Mouse (Mus musculus) adrenal gland, postnatal 0 days (tissue): ENCODE measurements around the gene Sln. TPM values are rescaled to one million over a fixed set of nuclear protein-coding genes. Genes with fewer than 3 reads are reported as not detected.

Experiments used
- polyA plus RNA-seq: library from polyadenylated mRNA; unstranded; fragments of >200 nt; fragmentation: Nextera tagmentation; extraction: Ambion mirVana; gene quantifications from 2 replicates; pipeline ENCODE4 v1.2.1, GENCODE M21; 2015

Sln gene
- polyA plus RNA-seq: 2.9 and 5.0 TPM in 2 replicates

DNA sequence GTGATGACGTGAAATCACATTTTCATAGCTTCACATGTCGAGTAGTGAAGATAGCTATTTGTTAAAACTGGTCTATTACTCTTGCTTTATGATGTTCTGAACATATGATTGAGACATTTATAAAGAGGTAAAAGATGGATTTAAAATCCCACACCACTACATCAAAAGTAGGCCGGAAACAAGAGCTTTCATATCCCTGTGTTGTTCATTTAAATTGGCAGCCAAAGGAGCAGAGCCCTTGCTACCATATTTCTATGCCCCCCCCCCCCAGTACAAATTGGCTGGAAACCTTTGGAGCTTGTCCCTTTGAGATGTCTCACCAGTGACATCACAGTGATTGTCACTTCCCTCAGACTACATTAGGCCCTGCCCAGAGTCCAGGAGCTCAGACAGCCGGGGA, at the start of gene Sln:
Gene Sln, plus strand, starts transcription at position 301 of the 400 bp plus-strand sequence.

Other genes with a start within 250 kb of the Sln start
- gene Acat1, start 239.8 kb upstream of the Sln start, polyA plus RNA-seq: 168 and 175 TPM in 2 replicates
- 23.9 and 26.1 TPM in 2 replicates for gene Cul5, start 180.2 kb upstream of the Sln start, polyA plus RNA-seq
- 1.1 and 2.6 TPM in 2 replicates for gene Rab39, start 143.9 kb upstream of the Sln start, polyA plus RNA-seq
- 2.9 and 4.7 TPM in 2 replicates for gene Slc35f2, start 78.6 kb upstream of the Sln start, polyA plus RNA-seq
- gene Elmod1, start 125.1 kb downstream of the Sln start, polyA plus RNA-seq: 2.3 and 3.7 TPM in 2 replicates
- 0.20 and 0.30 TPM in 2 replicates for gene Tnfaip8l3, start 218.2 kb downstream of the Sln start, polyA plus RNA-seq